Mouse (Mus musculus): ENCODE measurements around the gene Sec24d.
A peak's percentile ranks its signal among the peaks of the same experiment; 100 is the strongest.
"Not testable (repeated sequence)": the region's sequence is repeated elsewhere in the genome, so short reads cannot be mapped to it uniquely, and the experiment has no call there.

Sec24d gene

DNA sequence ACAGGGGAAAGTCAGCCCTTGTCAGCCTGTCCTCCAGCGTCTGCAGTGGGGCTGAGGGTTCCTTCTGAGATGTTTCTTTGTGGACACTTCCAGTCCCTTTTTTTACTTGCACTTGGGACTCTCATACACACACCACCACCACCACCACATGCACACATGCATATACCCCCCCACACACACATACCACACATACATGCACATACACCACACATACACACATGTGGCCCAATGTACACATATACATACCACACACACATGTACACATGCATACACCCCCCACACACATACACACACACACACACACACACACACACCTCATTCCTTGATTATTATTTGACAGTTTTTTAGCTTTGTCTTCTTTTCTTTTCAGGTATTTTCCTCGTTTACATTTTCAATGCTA, 73.8 kb downstream of the Sec24d start:
- no peak for DNase-seq

DNA sequence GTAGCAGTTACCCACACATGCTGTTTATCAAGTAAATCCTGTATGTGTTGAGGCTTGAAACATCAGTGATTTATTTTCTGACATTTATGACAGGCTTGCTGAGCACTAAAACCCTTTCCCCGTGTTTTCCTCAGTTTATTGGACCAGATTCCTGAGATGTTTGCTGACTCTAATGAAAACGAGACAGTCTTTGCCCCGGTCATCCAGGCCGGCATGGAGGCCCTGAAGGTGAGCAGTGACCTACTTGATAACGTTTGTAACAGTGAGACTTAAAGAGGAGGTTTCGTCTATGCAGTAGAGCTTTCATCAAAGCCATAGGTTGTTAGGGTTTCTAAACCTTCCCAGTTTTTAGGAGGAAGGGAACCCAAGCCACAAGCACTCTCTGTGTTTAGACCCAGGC, 76.4 kb downstream of the Sec24d start:
- DNase-seq, result no peak

DNA sequence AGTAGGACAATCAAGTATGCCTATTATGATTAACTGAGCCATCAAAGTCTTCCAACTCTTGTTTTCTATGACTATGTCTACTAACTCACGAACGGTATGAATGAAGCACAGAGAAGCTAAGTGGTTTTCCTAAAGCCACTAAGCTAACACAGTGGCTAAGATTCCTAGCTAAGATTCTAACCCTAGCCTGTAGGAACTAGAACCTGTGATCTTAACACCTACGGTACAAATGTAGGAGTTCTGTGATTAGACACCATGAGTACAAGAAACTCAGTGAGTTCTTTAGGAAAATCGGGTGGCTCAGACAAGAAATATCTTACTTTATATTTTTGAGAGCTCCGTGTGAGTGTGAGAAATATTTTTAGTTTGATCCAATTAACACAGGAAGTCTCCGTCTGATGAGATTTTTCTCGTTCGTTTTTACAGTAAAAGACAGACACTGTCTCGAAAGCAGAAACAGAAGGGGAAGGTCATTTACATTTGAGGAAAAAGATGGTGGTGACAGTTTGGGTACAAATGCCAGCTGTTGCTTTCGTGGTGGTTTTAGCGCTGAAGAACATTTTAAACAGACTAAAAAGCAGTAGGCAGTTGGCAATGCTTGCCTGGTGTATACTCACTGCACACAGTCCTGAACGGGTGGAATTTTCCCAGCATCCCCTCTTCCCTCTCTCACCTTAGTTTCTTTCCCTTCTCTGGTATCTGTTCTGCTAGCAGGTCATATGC, 81.0 kb downstream of the Sec24d start:
- DNase-seq, result no peak

DNA sequence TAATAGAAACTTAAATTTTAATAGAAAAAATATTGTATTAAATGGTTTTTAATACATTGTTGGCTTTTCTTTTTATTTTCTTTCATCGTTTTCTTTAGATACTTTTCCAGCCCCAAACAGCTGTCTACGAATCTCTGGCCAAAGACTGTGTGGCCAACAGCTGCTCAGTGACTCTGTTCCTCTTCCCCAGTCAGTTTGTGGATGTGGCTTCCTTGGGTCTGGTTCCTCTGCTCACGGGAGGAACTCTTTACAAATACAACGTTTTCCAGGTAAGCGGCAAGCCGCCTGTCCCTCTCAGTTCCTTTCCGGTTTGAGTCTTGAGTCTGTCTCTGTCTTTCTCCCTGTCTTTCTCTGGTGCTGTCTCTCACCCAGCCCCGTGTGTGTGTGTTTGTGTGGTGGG, 83.3 kb downstream of the Sec24d start:
- DNase-seq, result no peak

DNA sequence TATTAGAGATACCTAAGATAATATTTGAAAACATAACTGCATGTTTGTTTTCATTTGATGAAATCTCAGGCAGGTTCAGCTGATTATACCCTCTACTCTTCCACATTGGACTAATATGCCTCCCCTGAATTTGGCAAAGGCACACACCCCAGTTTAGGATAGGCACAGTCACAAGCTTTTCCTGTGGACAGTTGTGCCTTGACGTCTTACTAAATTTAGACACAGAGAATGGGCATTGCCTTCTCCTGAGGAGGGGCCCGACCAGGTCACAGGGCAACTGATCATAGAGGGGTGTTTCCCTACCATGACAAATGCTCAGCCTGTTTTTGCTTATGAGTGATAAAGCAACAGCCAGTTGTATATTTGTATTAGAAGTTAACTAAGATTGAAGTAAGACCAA, 84.3 kb downstream of the Sec24d start:
- DNase-seq, result no peak

DNA sequence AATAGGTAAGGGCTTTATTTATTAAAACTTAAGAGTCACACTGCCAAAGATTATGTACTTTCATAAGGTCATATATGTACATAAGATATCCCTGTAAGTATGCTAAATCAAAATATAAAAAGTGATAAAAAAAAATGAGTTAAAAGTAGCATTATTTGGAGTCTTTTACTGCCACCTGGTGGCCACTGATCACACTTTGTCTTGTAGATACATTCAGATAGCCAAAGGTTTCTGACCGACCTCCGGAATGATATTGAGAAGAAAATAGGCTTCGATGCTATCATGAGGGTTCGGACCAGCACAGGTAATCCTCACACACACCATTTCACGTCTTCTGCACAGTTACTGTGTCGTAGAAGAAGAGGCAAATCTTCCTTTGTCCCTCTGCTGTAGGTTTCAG, 85.9 kb downstream of the Sec24d start:
- peak in 1 of 2 experiments; percentile 44 for DNase-seq

DNA sequence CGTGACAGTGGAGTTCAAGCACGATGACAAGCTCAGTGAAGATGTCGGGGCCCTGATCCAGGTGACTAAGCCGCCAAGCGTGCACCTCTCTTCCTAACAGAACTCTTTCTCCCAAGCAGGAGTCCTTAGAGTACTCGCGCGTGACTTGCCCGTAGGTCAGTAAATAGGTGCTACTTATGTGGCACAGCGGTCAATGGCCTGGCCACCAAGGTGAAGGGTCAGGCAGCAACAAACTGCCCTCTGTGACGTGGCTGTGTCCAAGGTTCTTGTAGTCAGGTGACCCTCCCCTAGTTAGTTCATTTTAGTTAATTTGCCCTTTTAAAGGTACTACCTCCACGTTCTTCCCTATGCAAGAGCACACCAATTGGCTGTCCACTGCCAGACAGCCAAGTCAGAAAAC, 86.4 kb downstream of the Sec24d start:
- DNase-seq, result no peak

DNA sequence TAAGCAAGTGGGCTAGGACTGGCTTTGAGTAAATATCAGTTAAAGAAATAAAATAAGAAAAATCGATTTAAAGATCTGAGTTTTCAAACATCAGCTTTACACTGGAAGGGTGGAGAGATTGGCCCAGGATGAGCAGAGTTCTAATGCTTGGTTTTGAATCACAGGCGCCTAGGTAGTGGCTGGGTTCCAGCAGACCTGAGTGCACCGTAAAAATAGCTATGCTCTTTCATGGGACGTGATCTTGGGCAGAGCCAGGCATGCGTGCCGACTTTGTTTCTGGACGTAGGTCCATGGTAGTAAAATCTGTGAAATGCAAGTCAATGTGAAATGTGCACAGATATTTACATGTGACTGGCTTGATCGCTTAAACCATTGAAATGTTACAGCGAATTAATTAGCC, 87.1 kb downstream of the Sec24d start:
- DNase-seq, result no peak

DNA sequence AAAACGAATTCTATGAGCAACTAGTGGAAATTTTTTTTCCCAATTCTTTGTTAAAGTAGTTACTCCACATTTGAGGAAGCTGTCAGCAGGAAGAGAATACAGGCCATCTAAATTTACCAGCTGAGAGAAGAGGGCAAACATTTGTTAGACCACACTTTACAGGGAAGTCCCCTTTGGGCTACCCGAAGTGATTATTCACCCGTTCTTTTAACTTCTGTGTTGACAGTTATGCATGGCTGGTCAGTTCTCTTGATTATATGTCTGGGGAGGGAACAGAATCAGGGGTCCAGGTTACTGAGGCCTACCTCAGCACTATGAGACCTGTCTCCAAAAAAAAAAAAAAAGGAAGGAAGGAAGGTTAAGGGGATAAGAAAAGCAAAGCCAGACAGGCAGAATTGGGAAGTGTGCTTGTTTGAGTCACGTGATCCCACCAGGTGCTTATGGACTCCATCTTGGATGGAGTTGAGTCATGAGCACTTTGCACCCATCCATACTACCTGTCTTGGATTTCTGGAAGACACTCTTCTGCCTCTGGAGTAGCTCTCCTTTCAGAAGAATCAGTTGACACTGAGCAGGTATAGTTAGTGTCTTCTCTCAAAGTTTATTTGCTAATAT, 89.2 kb downstream of the Sec24d start:
- no peak for DNase-seq

DNA sequence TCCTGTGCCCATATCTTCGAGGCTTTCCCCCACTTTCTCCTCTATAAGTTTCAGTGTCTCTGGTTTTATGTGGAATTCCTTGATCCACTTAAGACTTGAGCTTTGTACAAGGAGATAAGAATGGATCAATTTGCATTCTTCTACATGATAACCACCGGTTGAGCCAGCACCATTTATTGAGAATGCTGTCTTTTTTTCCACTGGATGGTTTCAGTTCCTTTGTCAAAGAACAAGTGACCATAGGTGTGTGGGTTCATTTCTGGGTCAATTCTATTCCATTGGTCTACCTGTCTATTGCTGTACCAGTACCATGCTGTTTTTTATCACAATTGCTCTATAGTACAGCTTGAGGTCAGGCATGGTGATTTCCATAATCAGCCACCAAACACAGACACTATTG, 99.6 kb downstream of the Sec24d start:
- not testable (repeated sequence) for DNase-seq

DNA sequence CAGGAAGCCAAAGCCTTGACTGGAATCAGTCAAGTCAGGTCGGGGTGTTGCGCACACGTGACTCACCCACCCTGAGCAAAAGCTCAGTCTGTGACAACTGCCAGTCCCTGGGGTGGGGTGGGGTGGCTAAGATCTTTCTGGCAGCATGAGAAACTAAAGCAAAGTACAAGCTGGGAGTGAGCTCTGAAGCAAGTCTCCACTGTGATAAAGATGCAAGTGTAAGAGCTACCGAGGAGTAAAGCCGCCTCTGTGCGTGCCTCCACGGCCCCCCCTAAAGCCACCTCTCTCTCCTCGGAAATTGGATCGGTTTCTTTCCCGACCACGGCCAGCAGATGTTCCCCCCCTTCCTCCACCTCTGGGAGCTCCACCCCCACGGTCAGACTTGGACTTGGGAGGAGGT, 101.9 kb downstream of the Sec24d start:
- DNase-seq, result no peak

DNA sequence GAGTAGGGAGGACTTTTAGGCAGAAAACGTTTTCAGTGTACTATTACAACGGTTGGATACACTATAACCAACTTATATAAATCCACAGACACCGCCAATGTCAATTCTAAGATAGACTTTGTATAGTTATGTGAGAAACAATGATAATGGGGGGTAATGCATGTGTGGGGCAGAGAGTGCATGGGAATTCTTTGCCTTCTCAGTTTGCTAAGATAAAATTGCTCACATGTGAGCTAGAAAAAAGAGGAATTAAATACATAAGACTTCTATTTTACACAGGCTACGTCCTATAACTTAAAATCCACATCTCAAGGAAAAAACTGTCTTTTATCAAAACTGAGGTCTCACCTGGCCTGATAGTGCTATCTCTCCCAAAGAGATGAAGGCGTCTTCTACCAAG, 103.7 kb downstream of the Sec24d start:
- DNase-seq, result no peak

DNA sequence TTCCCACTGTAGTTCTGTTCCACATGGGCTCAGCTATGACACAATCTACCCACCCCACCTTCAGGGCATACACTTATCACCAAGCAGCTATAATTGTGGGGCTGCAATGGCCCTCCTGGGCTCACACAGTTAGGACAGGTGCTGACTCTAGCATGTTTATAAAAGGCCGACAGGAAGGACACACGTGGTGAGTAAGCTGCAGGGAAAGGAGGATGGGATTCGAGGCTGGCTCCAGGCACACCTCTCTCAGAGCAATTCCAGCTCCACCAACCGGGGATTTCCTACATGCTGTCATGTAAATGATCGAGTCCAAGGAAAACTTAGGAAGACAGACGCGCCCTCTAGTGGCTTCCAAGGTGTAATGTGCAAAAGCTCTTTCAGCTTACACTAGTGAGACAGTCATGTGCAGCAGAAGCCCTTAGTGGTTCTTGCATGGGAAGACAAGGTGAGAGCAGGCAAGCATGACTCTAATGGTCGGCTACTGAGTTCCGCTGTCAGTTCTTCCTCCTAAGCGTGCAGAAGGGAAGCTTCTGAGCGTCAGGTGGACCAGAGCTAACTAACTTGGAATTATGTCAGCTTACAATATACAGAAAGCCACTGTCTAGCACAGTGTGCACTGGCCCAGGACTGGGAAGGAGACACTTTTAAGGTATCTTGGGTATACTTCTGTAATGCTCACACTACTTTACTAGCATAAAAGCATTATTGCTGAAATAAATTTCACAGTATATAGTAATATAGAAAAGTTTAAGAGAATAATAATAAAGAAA, 104.7 kb downstream of the Sec24d start:
- peak; percentile 44 to 57 for DNase-seq

DNA sequence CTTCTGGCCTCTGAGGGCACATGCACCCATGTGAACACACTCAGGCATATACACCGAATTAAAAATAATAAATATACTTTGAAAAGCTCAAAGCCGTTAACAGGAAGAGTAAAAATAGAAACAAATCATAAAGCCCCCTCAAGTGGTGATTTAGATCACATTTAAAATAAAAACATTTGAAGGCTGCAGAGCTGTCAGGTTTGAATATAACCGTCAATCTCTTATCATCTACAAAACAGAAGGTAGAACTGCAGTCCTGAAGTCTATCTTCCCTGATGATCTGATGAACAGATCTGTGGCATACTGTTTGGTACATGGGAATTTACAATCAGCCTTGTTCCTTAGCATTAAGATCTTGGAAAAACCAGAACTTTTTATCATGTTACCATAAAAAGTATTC, 109.3 kb downstream of the Sec24d start:
- DNase-seq, result no peak

DNA sequence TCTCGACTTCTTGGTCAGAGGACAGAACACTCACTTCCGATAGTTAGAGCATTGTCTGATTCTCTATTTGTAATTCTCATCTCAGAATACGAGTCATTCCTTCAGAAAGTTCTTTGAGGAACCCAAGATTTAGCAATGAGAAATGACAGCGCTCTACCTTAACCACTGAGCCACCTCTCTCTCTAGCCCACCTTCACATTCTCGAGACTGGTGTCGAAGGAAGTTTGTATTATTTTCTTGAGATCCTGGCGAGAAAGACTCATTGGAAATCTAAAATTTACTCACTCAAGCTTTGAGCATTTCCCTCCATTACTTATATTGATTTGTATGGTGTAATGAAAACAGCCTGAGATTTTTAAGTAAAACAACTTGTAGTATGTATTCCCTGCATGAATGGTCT, 117.2 kb downstream of the Sec24d start:
- no peak for DNase-seq

DNA sequence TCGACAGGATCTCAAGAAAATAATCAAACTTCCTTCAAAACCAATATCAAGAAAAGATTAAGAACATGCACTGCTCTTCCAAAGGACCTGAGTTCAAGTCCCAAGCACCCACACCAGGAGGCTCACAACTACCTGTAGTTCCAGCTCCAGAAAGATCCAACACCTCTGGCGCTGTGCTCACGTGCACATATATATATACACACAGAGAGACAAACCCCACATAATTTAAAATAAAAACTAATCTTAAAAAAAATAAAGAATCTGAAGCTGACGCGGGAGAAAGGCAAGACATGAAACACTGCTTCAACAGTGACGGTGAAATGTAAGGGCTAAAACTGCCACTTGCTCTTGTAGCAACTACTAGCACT, 117.8 kb downstream of the Sec24d start:
- DNase-seq, result no peak

DNA sequence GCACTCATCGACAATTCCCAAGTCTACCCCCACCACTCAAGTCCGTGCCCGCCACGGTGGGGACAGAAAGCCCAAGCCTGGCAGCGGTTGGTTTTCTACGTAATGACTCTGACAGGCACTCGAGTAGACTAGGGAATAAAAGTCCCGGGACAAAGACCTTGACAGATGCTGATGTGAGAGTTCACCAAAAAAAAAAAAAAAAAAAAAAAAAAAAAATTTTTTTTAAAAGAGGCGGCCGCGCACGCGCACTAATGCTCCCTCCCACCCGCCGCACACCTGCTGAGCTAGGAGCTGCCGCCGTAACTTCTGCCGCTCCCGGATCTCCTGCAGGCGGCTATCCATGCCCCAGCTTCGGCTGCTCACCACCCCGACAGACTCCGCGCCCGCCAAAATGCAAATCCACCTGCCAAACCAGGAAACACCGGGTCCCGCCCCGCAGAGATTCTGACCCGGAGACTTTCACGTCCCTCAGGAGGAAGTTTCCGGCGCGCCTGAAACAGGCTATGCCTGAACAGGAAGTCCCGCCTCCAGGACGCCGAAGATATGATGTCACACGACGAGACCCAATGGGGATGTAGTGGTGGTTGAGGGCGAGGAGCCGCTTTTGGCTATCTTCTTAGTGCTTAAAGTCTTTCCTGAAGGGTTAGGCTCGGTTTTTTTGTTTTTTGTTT, 118.4 kb downstream of the Sec24d start, which contains the start of gene Mettl14:
TSS of gene Mettl14 (minus strand) at position 623 of the 671 bp plus-strand sequence.
- peak; percentile 96 to 97 for DNase-seq

DNA sequence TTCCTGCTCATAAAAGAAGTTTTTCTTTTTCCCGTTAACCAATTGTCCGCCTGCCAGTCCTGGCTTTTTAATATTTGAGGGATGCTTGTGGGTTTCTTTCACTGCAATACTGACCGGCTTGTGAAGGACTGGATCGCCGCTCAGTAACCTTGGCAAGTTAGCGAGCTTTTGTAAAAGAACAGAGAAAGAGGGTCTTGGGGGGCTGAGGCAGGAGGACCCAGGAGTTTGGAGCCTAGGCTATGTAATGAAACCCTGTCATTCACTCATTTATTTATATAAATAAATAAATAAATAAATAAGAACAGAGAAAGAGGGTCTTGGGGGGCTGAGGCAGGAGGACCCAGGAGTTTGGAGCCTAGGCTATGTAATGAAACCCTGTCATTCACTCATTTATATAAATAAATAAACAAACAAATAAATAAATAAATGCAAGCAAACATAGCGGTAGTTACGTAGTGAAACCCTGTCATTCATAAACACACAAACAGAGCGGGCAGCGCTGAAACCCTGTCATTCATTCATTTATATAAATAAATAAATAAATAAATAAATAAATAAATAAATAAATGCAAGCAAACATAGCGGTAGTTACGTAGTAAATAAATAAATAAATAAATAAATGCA, 119.0 kb downstream of the Sec24d start:
- peak in 1 of 2 experiments; percentile 9 for DNase-seq

DNA sequence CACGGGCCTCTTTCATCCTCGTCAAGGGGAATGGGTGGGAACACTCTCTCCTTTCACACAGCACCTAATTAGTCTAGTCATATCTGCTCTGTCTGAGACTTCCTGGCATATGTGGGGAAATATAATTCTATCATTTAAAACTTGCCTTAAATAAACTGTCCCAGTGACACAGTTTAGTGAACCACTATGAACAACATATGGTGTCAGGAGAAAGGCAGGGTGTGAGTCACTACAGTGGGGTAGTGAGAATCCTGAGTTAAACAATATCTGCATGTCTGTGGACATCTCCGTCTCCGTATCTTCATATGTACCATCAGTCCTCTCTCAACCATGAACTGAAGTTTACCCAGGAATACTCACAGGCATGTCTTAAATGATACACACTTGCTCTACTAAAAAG, 123.9 kb downstream of the Sec24d start:
- DNase-seq, result no peak

DNA sequence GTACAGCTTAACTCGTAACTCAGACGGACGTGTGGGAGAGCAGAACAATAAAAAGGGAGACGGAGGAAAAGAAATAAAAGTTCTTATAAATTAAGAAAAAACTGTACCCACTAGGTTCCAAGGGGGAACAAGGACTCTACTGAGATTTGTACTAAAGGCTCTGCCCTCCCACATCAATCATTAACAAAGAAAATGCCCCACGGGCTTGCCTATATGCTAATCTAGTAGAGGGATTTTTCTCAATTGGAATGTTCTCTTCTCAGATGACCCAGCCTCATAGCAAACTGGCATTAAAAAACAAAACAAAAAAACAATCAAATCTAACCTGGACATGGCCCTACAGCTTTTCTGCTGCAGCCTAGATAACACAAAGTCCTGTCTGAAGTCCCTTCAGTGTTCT, 128.4 kb downstream of the Sec24d start:
- DNase-seq, result no peak

DNA sequence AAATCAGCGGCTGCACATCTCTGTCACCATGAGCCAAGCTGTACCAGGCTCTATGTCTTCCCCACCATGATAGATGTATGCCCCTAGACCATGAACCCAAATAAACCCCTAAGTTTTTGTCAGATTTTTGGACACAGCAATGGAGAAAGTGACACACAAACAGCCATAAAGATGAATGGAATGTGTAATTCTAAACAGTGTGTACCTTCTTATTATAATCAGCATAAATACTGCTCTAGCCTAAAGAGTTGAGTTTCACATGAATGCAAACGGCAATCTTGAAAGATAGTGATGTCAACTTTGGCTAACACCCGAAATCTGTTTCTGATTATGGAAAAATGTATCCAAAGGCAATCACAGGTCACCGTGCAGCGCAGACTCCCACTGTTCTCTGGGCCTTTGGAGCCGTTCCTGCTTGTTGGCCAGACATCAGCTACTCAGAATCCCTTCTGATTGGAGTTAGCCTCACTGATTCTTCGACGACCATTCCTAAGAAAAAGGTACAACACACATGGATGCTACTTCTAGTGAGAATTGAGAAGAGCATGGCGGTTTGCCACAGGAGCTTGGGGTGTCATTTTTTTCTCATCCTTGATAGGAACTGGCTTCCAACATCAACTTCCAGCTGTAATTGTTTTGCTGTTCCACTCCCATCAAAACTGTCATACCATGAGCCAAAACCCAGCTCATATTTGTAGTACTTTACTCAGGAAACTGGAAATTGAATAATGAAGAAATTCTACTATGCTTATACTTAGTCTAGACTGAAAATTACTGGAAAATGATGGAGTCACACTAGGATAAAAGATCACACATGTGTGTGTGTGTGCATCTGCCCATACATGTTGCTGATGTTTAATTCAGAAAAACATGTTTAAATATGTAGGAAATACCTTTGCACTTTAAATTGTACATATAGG, 130.6 kb downstream of the Sec24d start:
- DNase-seq, result no peak

DNA sequence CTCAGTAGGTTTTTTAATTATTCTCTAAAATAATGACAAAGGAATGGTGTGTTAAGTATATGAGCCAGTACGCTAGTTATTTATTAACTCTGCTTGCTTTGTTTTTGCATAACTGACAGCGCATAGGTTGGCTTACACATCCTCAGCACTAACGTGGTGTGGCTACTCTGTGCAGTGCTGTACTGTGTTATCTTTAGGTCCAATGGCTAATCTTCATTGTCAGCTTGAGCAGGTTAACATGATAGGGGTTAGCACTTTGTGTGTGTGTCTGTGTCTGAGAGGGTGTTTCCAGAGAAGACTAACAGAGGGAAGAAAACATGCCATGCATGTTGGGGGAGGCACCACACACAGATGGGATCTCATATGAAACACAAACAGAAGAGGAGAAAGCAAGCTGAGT, 137.7 kb downstream of the Sec24d start:
- DNase-seq, result no peak
